Mouse (Mus musculus): Measurements from ENCODE around the gene Chuk.

GRCm38 (mm10) chr19:44135960-44136485, 28.7 kb upstream of the Chuk start:
- no peak for TF ChIP-seq CTCF (IDR thresholded peaks at IDR 0.05; ENCODE audit: low read depth)
- no peak for TF ChIP-seq EP300 (IDR thresholded peaks at IDR 0.05; ENCODE audit: low read depth)

Measured in heart, postnatal 0 days (tissue).